Mouse (Mus musculus) thymus, postnatal 25 days (tissue): ENCODE data around the gene Cadps.

Experiments used
- DNase-seq: peaks from one replicate; pipeline ENCODE4 v3.0.0; 2022

Cadps gene

DNA sequence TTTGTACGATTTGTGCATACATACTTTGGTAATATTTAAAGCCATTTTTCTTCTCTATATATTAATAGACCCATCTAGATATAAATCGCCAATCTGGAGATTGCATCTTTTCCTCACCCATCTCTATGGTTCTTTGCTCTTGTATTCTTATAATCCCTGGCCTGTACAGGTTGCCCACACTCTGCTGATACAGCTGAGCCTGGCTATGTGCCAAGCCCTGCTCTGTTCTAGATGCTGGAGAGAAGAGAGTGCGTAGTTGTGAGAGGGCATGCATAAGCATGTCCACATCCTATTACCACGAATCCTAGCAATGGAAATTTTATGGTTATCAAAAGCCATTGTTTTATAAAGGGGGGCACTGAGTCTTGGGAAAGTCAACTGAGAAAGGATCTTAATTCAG, 360.7 kb downstream of the Cadps start:
- no peak for DNase-seq

GRCm38 (mm10) chr14:12459700-12460099, 363.2 kb downstream of the Cadps start:
- no peak for DNase-seq

GRCm38 (mm10) chr14:12455064-12455591, 367.8 kb downstream of the Cadps start:
- no peak for DNase-seq

DNA sequence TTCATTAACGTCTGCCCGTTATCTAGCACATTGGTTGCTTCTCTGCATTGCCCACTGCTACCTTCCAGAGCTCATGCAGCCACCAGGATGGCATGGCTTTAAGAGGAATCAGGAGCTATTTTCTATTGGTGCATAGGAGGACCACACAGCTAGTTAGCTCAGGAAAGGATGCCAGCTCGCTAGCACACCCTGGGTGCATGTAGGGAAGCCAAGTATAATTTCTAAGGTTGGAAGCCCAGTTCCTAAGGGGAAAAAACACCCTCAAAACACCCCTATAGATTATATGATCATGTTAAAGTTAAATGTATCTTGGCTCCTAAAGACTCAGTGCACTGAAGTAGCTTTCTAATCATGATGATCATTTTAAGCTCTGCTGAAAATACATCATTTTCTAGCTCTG, 372.1 kb downstream of the Cadps start:
- no peak for DNase-seq

GRCm38 (mm10) chr14:12448883-12449282, 374.0 kb downstream of the Cadps start:
- no peak for DNase-seq

DNA sequence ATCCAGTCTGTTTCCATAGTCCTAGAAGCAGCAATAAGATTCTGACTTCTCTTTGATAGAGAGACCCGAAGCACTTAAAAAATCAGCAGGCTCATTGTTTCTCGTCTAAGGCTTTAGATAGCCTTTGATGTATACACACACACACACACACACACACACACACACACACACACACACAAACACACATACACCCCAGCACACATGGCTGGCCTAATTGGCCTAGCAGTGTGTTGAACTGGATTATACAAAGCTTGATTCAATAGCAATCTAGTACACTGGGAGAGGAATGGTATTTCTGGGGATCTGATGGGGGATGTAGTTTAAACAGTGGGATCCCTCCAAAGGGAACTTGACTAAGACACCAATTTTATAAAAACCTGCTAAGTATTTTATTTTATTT, 381.9 kb downstream of the Cadps start:
- no peak for DNase-seq

DNA sequence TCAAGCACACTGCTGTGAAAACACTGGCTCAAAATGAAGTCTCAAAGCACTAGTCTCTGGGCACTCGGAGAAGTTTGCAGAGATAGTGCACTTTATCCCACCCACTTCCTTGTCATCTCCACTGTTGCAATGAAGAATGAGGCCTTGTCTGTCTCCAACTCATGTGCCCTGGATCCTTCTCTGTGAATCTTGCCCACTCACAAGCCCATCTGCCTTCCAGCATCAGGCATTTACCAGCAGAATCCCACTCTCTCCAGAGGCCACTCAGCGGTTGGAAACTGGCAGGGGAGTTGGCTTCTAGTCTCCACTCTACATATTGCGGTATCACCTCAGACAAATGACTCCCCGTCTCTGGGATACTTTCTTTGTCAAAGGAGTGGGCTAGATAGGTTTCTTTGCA, 384.9 kb downstream of the Cadps start:
- DNase-seq = no peak

GRCm38 (mm10) chr14:12437422-12437821, 385.5 kb downstream of the Cadps start:
- DNase-seq = no peak

- no peak for DNase-seq
Observed at GRCm38 (mm10) chr14:12436903-12437368, 385.9 kb downstream of the Cadps start.

GRCm38 (mm10) chr14:12428021-12428654, 394.7 kb downstream of the Cadps start:
- DNase-seq = no peak

GRCm38 (mm10) chr14:12425311-12425710, 397.6 kb downstream of the Cadps start:
- DNase-seq = no peak

- DNase-seq = no peak
Observed at GRCm38 (mm10) chr14:12410276-12410675, 412.6 kb downstream of the Cadps start.

- no peak for DNase-seq
Observed at GRCm38 (mm10) chr14:12409811-12410210, 413.1 kb downstream of the Cadps start.

GRCm38 (mm10) chr14:12406588-12406987, 416.3 kb downstream of the Cadps start:
- no peak for DNase-seq

- no peak for DNase-seq
Observed at GRCm38 (mm10) chr14:12405201-12405600, 417.7 kb downstream of the Cadps start.

DNA sequence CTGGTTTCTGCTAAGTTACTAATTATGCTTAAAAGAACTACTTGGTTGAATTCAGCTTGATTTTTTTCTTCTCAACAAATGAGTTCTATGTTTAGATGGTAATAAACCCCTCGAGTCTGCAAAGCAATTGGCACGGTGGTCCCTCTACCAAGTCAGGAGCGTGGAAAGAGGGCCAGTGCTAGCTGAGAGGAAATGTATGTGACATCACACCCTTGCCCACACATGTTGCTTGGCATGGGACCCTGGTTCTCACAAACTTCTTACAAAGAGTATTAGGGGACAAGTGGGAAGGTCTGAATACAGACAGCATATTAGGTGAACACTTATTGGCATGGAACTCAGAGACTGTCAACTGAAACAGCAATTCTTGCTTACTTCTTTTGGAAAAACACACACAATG, 418.2 kb downstream of the Cadps start:
- DNase-seq = no peak

DNA sequence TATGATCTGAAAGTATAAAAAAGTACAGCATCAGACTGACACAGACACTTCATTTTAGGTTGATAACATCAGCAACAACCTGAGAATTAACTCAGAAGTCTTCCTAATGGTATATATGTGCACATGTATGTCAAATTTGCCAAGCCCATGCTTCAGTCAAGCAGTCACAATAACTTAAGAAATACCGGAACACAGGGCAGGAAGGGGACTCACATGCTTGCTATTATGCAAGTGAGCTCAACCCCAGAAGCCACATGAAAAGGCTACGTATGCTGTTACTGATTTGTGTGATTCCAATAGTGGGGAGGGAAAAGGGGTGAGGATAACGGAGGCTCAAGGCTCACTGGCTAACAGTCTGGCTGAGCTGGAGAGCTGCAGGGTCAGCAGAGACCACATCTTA, 418.8 kb downstream of the Cadps start:
- no peak for DNase-seq

- DNase-seq = no peak
Observed at GRCm38 (mm10) chr14:12400116-12400515, 422.8 kb downstream of the Cadps start.

DNA sequence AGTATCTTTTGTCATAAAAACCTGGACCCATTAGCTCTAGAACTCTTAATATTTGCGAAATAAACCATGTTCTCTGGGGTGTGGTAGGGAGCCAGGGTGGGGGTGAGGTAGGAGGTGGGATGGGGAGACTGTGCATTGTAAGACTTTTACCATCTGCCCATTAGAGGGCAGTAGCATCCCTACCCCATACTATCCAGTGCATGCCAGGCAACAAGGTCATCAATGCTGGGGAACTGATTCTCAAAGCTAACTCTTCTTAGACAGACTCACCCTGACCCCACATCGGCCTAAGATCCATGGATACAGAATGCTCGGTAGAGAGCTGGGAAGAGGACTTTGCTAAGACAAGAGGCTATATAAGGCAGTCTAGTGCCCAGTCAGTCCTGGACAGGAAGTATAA, 425.3 kb downstream of the Cadps start:
- DNase-seq = no peak

- DNase-seq = no peak
Observed at GRCm38 (mm10) chr14:12394318-12394717, 428.6 kb downstream of the Cadps start.

- DNase-seq = no peak
Observed at GRCm38 (mm10) chr14:12393271-12393861, 429.5 kb downstream of the Cadps start.

GRCm38 (mm10) chr14:12391167-12391566, 431.7 kb downstream of the Cadps start:
- DNase-seq = no peak

- no peak for DNase-seq
Observed at GRCm38 (mm10) chr14:12388806-12389436, 434.0 kb downstream of the Cadps start.

- DNase-seq = no peak
Observed at GRCm38 (mm10) chr14:12388192-12388795, 434.6 kb downstream of the Cadps start.
